ENCODE assay signal across 25 mouse cellular contexts in the genomic region with DNA sequence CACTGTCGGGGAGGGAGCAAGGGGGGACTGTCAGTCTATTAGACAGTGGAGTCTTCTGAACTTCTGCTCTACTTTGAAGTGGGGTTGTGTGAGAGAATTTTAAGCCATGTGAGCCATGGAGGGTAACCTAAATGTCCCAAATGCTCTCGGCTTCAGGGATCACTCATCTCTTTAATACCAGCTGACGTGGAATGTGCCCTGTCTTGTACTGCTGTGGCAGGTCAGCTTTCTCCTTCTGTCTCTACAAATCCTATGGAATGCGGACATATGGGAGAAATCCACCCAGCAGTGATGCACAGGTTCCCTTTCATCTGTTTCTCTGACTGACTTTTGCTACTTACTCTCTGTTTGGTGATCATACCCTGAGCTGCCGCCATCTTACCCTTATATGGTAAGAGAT.
DNase-seq lines count a peak whose midpoint lies in the region; ATAC-seq and TF ChIP-seq lines count a peak whose summit lies in the region.
"Had no signal": no experiment of that assay in that cellular context is flagged by ENCODE, and none has a peak within 500 bp of the region (broad histone marks: within the 10 kb centered on the region; RNA-seq: fewer than 3 reads in every experiment).

No protein-coding gene starts in this region.

- no peak overlapping the region for H3K9ac ChIP-seq in intestine, embryonic 16.5 days (ENCODE audit: low read depth, low read length)
- no peak overlapping the region for H3K9ac ChIP-seq in intestine, embryonic 15.5 days
- H3K9ac ChIP-seq in lung, embryonic 15.5 days, result no peak overlapping the region
- H3K9ac ChIP-seq in embryonic facial prominence, embryonic 11.5 days (replicated peaks; ENCODE audit: low read length), result no peak overlapping the region
- H3K9ac ChIP-seq: embryonic facial prominence, embryonic 13.5 days; forebrain, embryonic 12.5 days; hindbrain, embryonic 12.5 days had no signal

- no peaks in the 10 kb centered on the region for H3K36me3 ChIP-seq in intestine, embryonic 16.5 days (ENCODE audit: control insufficient read depth, insufficient read depth, low read length)
- H3K36me3 ChIP-seq in intestine, embryonic 15.5 days, result no peaks in the 10 kb centered on the region
- H3K36me3 ChIP-seq in lung, embryonic 15.5 days, result no peaks in the 10 kb centered on the region
- H3K36me3 ChIP-seq in embryonic facial prominence, embryonic 11.5 days (replicated peaks; ENCODE audit: control insufficient read depth, insufficient read depth, low read depth, low read length), result no peaks in the 10 kb centered on the region
- no peaks in the 10 kb centered on the region for H3K36me3 ChIP-seq in myocyte (ENCODE audit: control insufficient read depth, insufficient read depth)
- H3K36me3 ChIP-seq: embryonic facial prominence, embryonic 13.5 days; forebrain, embryonic 12.5 days; heart, embryonic 10.5 days; hindbrain, embryonic 12.5 days had no signal

- H3K27ac ChIP-seq in intestine, embryonic 16.5 days (ENCODE audit: low read length), result 0 out of 2 replicates have a peak overlapping the region, but pooled peaks have one; percentile 24
- H3K27ac ChIP-seq in intestine, embryonic 15.5 days, result no peak overlapping the region
- peak overlapping the region; percentile 55; the same call in 1 of the 2 replicates for H3K27ac ChIP-seq in lung, embryonic 15.5 days
- no peak overlapping the region for H3K27ac ChIP-seq in embryonic facial prominence, embryonic 11.5 days (replicated peaks; ENCODE audit: low read depth, low read length)
- H3K27ac ChIP-seq: embryonic facial prominence, embryonic 13.5 days; forebrain, embryonic 12.5 days; heart, embryonic 10.5 days; hindbrain, embryonic 12.5 days had no signal

- TF ChIP-seq POLR2A in lung, adult 2 months (IDR thresholded peaks at IDR 0.05; ENCODE audit: borderline replicate concordance, extremely low read depth, low read depth, low read length), result no peak
- no peak for TF ChIP-seq POLR2A in myocyte (IDR thresholded peaks at IDR 0.05; ENCODE audit: insufficient read length, low read depth)

- no peaks in the 10 kb centered on the region for H3K9me3 ChIP-seq in intestine, embryonic 16.5 days (ENCODE audit: control insufficient read depth, low read length)
- no peaks in the 10 kb centered on the region for H3K9me3 ChIP-seq in intestine, embryonic 15.5 days
- no peaks in the 10 kb centered on the region for H3K9me3 ChIP-seq in lung, embryonic 15.5 days
- H3K9me3 ChIP-seq in embryonic facial prominence, embryonic 11.5 days (replicated peaks; ENCODE audit: control insufficient read depth, low read length), result no peaks in the 10 kb centered on the region
- H3K9me3 ChIP-seq: embryonic facial prominence, embryonic 13.5 days; forebrain, embryonic 12.5 days; heart, embryonic 10.5 days; hindbrain, embryonic 12.5 days had no signal

- H3ac ChIP-seq in myocyte (ENCODE audit: control insufficient read depth, insufficient read length), result no peak overlapping the region

- 90% methylated on average over 5 of the region's 5 CpGs for WGBS in intestine, embryonic 16.5 days
- 88% methylated on average over 5 of the region's 5 CpGs for WGBS in intestine, embryonic 15.5 days
- WGBS in lung, embryonic 15.5 days, result 82% methylated on average over 5 of the region's 5 CpGs
- WGBS in lung, adult 2 months, result 93% methylated on average over 5 of the region's 5 CpGs
- 63% methylated on average over 5 of the region's 5 CpGs for WGBS in embryonic facial prominence, embryonic 11.5 days

- no peak overlapping the region for H3K4me3 ChIP-seq in intestine, embryonic 16.5 days (ENCODE audit: low read length)
- H3K4me3 ChIP-seq in intestine, embryonic 15.5 days (replicated peaks), result no peak overlapping the region
- no peak overlapping the region for H3K4me3 ChIP-seq in lung, embryonic 15.5 days
- H3K4me3 ChIP-seq in lung, adult 2 months (replicated peaks; ENCODE audit: extremely low read depth, low read depth, low read length), result no peak overlapping the region
- H3K4me3 ChIP-seq in embryonic facial prominence, embryonic 11.5 days (ENCODE audit: low read depth, low read length), result no peak overlapping the region
- H3K4me3 ChIP-seq in myocyte, result no peak overlapping the region
- H3K4me3 ChIP-seq: embryonic facial prominence, embryonic 13.5 days; forebrain, embryonic 12.5 days; heart, embryonic 10.5 days; hindbrain, embryonic 12.5 days had no signal

- no peak for DNase-seq in lung, adult 2 months
- DNase-seq in embryonic facial prominence, embryonic 11.5 days (ENCODE audit: low spot score), result peak; percentile 55
- DNase-seq in left cerebral cortex, adult 9 months (ENCODE audit: low spot score in 2 of 2), result no peak
- DNase-seq in c-Kit-positive CD71-positive TER-119-positive erythroid progenitor cells, embryonic 14.5 days (ENCODE audit: low spot score), result no peak
- DNase-seq: adrenal gland, postnatal 14 days; cerebellum, adult 18-20 months; cerebellum, adult 9-11 months; cerebellum, postnatal 36 days; embryo, embryonic 11 days; gastrocnemius, postnatal 10 days; heart, adult 18-20 months; heart, postnatal 10 days; heart, postnatal 4 days had no signal

- peaks cover 4% of the 10 kb centered on the region; the same call in 1 of the 2 replicates for H3K4me1 ChIP-seq in intestine, embryonic 16.5 days (ENCODE audit: control insufficient read depth, insufficient read depth, low read length)
- no peaks in the 10 kb centered on the region; the same call in 1 of the 2 replicates for H3K4me1 ChIP-seq in intestine, embryonic 15.5 days (replicated peaks)
- 0 out of 2 replicates have a peak, but pooled peaks cover 16% of the 10 kb centered on the region for H3K4me1 ChIP-seq in lung, embryonic 15.5 days
- no peaks in the 10 kb centered on the region; the same call in 1 of the 2 replicates for H3K4me1 ChIP-seq in lung, adult 2 months (ENCODE audit: control insufficient read depth, insufficient read depth, low read length)
- H3K4me1 ChIP-seq in embryonic facial prominence, embryonic 11.5 days (ENCODE audit: control insufficient read depth, insufficient read depth, low read length), result no peaks in the 10 kb centered on the region
- H3K4me1 ChIP-seq: forebrain, embryonic 12.5 days; hindbrain, embryonic 12.5 days had no signal

- no peak for ATAC-seq in intestine, embryonic 16.5 days
- ATAC-seq in intestine, embryonic 15.5 days, result no peak
- ATAC-seq in lung, embryonic 15.5 days (ENCODE audit: borderline replicate concordance, extremely low read depth, low FRiP score, low TSS enrichment), result no peak
- no peak for ATAC-seq in embryonic facial prominence, embryonic 11.5 days (replicated peaks; ENCODE audit: insufficient number of reproducible peaks, low FRiP score, low TSS enrichment, low read depth)
- ATAC-seq: activated CD4-positive, CD25-positive, alpha-beta regulatory T cell, adult 4 months; forebrain, embryonic 16.5 days; hindbrain, embryonic 16.5 days; Patski had no signal

- no peaks in the 10 kb centered on the region for H3K79me2 ChIP-seq in myocyte (ENCODE audit: control insufficient read depth, insufficient read depth)

- TF ChIP-seq CTCF in lung, adult 2 months (IDR thresholded peaks at IDR 0.05; ENCODE audit: insufficient read depth, low read length), result no peak

- H3K27me3 ChIP-seq in intestine, embryonic 16.5 days (replicated peaks; ENCODE audit: control insufficient read depth, insufficient read depth, low read length), result no peaks in the 10 kb centered on the region
- H3K27me3 ChIP-seq in intestine, embryonic 15.5 days (replicated peaks), result no peaks in the 10 kb centered on the region
- no peaks in the 10 kb centered on the region for H3K27me3 ChIP-seq in lung, embryonic 15.5 days
- no peaks in the 10 kb centered on the region for H3K27me3 ChIP-seq in embryonic facial prominence, embryonic 11.5 days (ENCODE audit: control insufficient read depth, insufficient read depth, low read length)
- no peaks in the 10 kb centered on the region for H3K27me3 ChIP-seq in myocyte (ENCODE audit: control insufficient read depth, insufficient read depth, insufficient read length)
- H3K27me3 ChIP-seq: embryonic facial prominence, embryonic 13.5 days; forebrain, embryonic 12.5 days; hindbrain, embryonic 12.5 days; Patski had no signal

- H3K4me2 ChIP-seq in intestine, embryonic 16.5 days (ENCODE audit: low read depth, low read length), result no peak overlapping the region
- H3K4me2 ChIP-seq in intestine, embryonic 15.5 days (replicated peaks), result no peak overlapping the region
- no peak overlapping the region for H3K4me2 ChIP-seq in lung, embryonic 15.5 days
- H3K4me2 ChIP-seq in embryonic facial prominence, embryonic 11.5 days (ENCODE audit: low read depth, low read length), result no peak overlapping the region
- peak overlapping the region; percentile 73 for H3K4me2 ChIP-seq in myocyte (ENCODE audit: low read depth)
- H3K4me2 ChIP-seq: embryonic facial prominence, embryonic 13.5 days; forebrain, embryonic 12.5 days; hindbrain, embryonic 12.5 days had no signal

TF ChIP-seq in myocyte, 11 proteins besides CTCF, POLR2A, EP300 and RAD21:
- TF ChIP-seq TCF12 (IDR thresholded peaks at IDR 0.05; ENCODE audit: insufficient read depth, poor library complexity, severe bottlenecking), result no peak
- no peak for TF ChIP-seq CEBPB (IDR thresholded peaks at IDR 0.05; ENCODE audit: insufficient read depth, poor library complexity, severe bottlenecking)
- TF ChIP-seq SRF (IDR thresholded peaks at IDR 0.05; ENCODE audit: control insufficient read depth, insufficient read length, low read depth), result no peak
- TF ChIP-seq POLR2AphosphoS2 (IDR thresholded peaks at IDR 0.05; ENCODE audit: insufficient read length, low read depth), result no peak
- no peak for TF ChIP-seq MYOD1 (IDR thresholded peaks at IDR 0.05; ENCODE audit: control insufficient read depth in 1 of 3, insufficient read length in 2 of 3, low read depth in 2 of 3)
- no peak for TF ChIP-seq TCF3 (IDR thresholded peaks at IDR 0.05; ENCODE audit: insufficient read length, low read depth)
- TF ChIP-seq MAX (IDR thresholded peaks at IDR 0.05; ENCODE audit: low read depth), result no peak
- no peak for TF ChIP-seq E2F4 (IDR thresholded peaks at IDR 0.05; ENCODE audit: insufficient read depth)
- no peak for TF ChIP-seq USF1 (IDR thresholded peaks at IDR 0.05; ENCODE audit: low read depth)
TF ChIP-seq in myocyte: peak in this region for 0.

Comparison
In these comparisons a context has a peak if more than half of its experiments do, and no peak if none do; other contexts are left out.
1. H3K27ac ChIP-seq: peak in intestine, embryonic 16.5 days (single experiment) and lung, embryonic 15.5 days (single experiment); none in intestine, embryonic 15.5 days (single experiment) and embryonic facial prominence, embryonic 11.5 days (single experiment).